Mouse (Mus musculus) monocyte, adult 2 months (primary cell): ENCODE results near the gene Specc1l.
"Not testable (repeated sequence)": the region's sequence is repeated elsewhere in the genome, so short reads cannot be mapped to it uniquely, and the experiment has no call there.

Experiments
- DNase-seq, 2 experiments: peaks; one replicate each; pipeline ENCODE4 v3.0.0; 2022; ENCODE audit warnings: low spot score in 2 of 2, low read depth in 1 of 2

Gene Specc1l

GRCm38 (mm10) chr10:75277501-75277900 lies 65.6 kb downstream of the Specc1l start:
- DNase-seq = no peak

GRCm38 (mm10) chr10:75282648-75283047 lies 70.8 kb downstream of the Specc1l start:
- DNase-seq = peak; percentile 60 to 61

- DNase-seq = no peak
These were observed 71.9 kb downstream of the Specc1l start for GRCm38 (mm10) chr10:75283821-75284220.

- DNase-seq = no peak
These were observed 76.7 kb downstream of the Specc1l start for GRCm38 (mm10) chr10:75288579-75288978.

GRCm38 (mm10) chr10:75289392-75289791 lies 77.5 kb downstream of the Specc1l start:
- no peak for DNase-seq

- DNase-seq = no peak
These were observed 78.8 kb downstream of the Specc1l start for GRCm38 (mm10) chr10:75290650-75291049.

- DNase-seq = no peak
These were observed 79.5 kb downstream of the Specc1l start for GRCm38 (mm10) chr10:75291338-75291737.

- not testable (repeated sequence) for DNase-seq
These were observed 80.3 kb downstream of the Specc1l start for GRCm38 (mm10) chr10:75292206-75292605.

- DNase-seq = no peak
These were observed 81.4 kb downstream of the Specc1l start for GRCm38 (mm10) chr10:75293288-75293687.

- no peak for DNase-seq
These were observed 82.5 kb downstream of the Specc1l start for GRCm38 (mm10) chr10:75294362-75294761.

GRCm38 (mm10) chr10:75294926-75295325 lies 83.1 kb downstream of the Specc1l start:
- no peak for DNase-seq

GRCm38 (mm10) chr10:75298608-75299007 lies 86.7 kb downstream of the Specc1l start:
- DNase-seq = no peak

GRCm38 (mm10) chr10:75299785-75300418 lies 88.0 kb downstream of the Specc1l start:
- DNase-seq = peak; percentile 83 to 89

GRCm38 (mm10) chr10:75301195-75301806 lies 89.4 kb downstream of the Specc1l start:
- DNase-seq = no peak

GRCm38 (mm10) chr10:75301937-75302336 lies 90.1 kb downstream of the Specc1l start:
- DNase-seq = no peak

- DNase-seq = no peak
These were observed 90.7 kb downstream of the Specc1l start for GRCm38 (mm10) chr10:75302536-75302935.

GRCm38 (mm10) chr10:75303324-75304048 lies 91.6 kb downstream of the Specc1l start:
- no peak for DNase-seq

- no peak for DNase-seq
These were observed 92.2 kb downstream of the Specc1l start for GRCm38 (mm10) chr10:75304049-75304405.

GRCm38 (mm10) chr10:75304413-75304812 lies 92.5 kb downstream of the Specc1l start:
- no peak for DNase-seq

GRCm38 (mm10) chr10:75307130-75307529 lies 95.3 kb downstream of the Specc1l start:
- no peak for DNase-seq

- no peak for DNase-seq
These were observed 100.5 kb downstream of the Specc1l start for GRCm38 (mm10) chr10:75312361-75312760.
